Mouse (Mus musculus) 416B (cell line): ENCODE data around the gene Tenm1.
A peak's percentile ranks its signal among the peaks of the same experiment; 100 is the strongest.

Experiments used
- DNase-seq: peaks from one replicate; pipeline ENCODE4 v3.0.0; 2011; ENCODE audit warnings: low read depth

Gene Tenm1

GRCm38 (mm10) chrX:42781566-42781965, 647.4 kb downstream of the Tenm1 start:
- no peak for DNase-seq

- no peak for DNase-seq
Measured at GRCm38 (mm10) chrX:42718078-42718785, 710.7 kb downstream of the Tenm1 start.

GRCm38 (mm10) chrX:42700291-42700690, 728.6 kb downstream of the Tenm1 start:
- no peak for DNase-seq

DNA sequence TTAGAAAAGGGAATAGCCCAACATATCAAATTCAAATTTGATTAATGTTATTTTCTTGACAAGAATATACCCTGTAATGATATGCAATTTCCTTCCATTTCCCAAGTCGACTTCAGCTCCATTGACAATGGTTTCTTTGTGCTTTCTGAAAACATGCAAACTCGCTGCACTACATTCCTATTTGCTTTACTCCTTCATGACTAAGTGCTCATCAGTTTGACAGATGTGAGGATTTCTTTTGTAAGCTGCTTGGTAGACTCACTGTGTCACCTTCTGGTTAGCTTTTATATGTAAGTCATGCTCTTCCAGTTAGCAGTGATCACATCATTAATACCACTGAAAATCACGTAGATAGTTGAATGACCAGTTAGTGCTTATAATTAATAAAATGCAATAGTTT, 781.8 kb downstream of the Tenm1 start:
- DNase-seq = no peak

DNA sequence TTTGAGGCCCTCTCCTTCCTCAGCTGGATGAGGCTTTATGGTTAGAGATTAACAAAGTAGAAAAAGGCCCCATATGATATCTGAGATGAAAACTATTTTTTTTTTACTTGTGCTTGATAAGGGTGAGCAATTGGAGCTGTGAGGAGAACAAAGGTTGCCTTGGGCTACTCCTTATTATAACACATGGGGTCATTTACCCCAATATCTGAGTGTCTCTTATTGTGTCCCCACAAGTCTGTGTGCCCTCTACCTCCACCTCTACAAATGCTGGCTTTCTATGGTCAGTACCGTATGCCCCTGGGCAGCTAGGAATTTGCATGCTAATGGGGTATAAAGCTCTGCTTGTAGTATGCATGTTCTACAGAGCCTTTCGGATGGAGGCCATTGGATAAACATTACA, 848.4 kb downstream of the Tenm1 start:
- no peak for DNase-seq

DNA sequence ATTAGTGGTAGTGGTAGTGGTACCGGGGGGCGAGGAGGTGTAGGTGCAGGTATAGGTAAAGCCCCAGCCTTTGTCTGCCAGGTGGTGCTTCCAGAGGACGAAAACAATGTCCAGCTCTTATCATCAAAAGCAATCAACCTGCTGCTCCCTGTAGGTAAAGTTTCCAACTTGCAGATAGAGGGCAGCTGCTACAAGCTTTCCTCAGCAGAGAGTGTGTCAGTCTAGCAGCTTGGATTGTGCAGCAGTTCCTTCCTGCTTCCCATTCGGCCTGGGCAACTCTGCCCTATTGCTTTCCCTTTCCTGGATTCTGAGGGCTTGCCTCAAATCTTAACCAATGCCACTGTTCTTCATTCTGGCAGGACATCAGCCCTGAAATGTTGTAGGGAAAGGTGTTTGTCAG, 870.2 kb downstream of the Tenm1 start:
- DNase-seq = no peak

DNA sequence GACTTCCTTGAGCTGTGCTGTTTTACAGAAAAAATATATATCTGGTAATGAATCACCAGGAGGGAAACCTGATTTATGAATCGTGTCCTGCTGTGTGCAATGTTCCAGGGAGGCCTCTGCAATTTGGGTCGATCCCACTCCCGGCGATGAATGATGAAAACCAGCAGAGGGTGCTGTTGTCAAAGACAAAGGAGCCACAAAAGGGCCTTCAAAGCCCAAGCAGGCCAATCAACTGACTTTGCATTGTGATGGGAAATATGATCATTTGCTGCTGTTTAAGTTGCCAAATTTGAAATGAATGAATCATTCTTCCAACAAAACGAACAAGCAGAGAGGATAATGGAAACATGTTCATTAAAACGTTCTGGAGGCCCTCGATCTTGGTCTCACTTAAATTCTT, 871.6 kb downstream of the Tenm1 start:
- peak; percentile 51 for DNase-seq

- no peak for DNase-seq
Measured at GRCm38 (mm10) chrX:42548513-42548912, 880.4 kb downstream of the Tenm1 start.

- no peak for DNase-seq
Measured at GRCm38 (mm10) chrX:42545076-42545475, 883.9 kb downstream of the Tenm1 start.

GRCm38 (mm10) chrX:42540756-42541053, 888.2 kb downstream of the Tenm1 start:
- peak; percentile 73 for DNase-seq

GRCm38 (mm10) chrX:42540030-42540755, 888.7 kb downstream of the Tenm1 start:
- DNase-seq = no peak

- no peak for DNase-seq
Measured at GRCm38 (mm10) chrX:42530703-42531102, 898.2 kb downstream of the Tenm1 start.

- DNase-seq = no peak
Measured at GRCm38 (mm10) chrX:42522868-42523267, 906.1 kb downstream of the Tenm1 start.

DNA sequence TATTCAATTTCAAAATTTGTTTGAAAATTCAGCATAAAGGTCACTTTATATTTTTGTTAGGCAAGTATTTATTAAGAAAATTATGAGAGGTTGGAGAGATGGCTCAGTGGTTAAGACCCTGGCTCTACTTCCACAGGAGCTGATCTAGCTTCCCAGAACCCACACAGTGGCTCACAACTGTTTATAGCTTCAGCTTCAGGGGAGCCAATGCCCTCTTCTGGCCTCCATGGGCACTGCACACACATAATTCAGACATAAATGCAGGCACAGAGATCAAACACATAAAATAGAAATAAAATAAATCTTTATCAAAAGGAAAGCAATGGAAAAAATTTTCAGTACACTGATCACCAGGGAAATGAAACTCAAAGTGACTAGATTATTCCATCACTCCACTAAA, 916.4 kb downstream of the Tenm1 start:
- DNase-seq = peak; percentile 41

DNA sequence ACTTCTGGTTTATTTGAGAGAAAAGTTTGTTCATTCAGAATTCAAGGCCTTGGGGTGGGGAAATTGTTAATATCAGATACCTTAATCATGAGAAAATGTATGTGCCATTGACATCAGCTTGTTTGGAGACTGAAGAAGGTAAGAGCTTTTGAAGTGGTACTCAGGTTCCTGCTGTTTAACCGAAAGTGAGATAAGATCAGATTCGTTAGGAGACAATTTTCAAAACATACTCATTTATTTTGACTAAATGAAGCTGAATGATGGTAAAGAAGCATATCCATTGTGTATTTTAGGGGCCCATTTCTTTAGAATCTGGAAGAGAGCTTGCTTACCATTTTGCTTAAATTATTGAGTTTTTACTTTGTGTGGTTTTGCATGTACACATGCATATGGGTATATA, 917.8 kb downstream of the Tenm1 start:
- DNase-seq = no peak

- no peak for DNase-seq
Measured at GRCm38 (mm10) chrX:42502291-42503043, 926.5 kb downstream of the Tenm1 start, which contains the start of gene Sh2d1a. Sh2d1a (plus strand) TSS chrX:42502453.

- no peak for DNase-seq
Measured at GRCm38 (mm10) chrX:42500538-42500937, 928.4 kb downstream of the Tenm1 start.

DNA sequence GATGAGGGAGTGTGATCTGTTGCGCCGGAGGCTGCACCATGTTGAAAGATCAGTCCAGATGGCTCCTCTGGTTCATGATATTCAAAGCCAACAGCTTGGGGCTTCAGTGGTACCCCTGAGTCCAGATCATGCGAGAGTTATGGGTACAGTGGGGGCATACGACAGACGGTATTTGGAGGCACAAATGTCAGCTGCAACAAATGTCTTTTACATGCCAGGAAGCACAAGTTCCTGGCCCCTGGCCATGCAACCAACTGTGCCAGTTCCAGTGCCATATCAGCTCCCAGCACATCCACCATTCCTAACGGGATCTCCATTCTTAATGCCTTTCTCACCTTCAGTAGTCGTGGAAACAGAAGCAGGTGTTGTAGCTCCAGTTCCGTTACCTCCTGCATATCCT, 938.6 kb downstream of the Tenm1 start:
- DNase-seq = no peak

DNA sequence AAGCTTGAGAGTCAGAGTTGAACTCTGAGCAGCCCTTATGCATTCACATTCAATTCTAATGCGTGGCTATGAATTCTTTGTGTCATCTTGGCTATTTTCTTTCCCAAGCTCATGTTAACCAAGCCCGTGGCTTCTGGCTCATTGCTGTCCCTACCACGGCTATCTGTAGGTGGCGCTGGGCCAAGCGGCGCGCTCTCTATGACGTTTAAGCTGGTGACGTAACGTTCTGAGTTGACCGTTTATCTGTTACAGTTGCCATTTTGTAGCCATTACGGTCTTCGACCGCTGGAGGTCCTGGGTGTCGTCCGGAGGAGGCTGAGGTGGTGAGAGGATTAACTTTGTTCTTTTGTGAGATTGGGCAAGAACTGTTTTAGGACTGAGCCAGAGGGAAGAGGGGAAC, 939.5 kb downstream of the Tenm1 start, which contains the start of gene Tex13c2:
Gene Tex13c2 (plus strand): TSS at position 246 of the 400 bp plus-strand sequence.
- no peak for DNase-seq
